Mouse (Mus musculus) layer of hippocampus, adult 2 months (tissue): ENCODE measurements at regions not wholly inside any gene's neighbourhood (a gene's known extent, or its start where the extent isn't known, plus 50 kb on each side); places are given as distances from the start of the nearest gene placed in this dataset.

ENCODE experiments used
- DNase-seq, 2 experiments: peaks; one replicate each; pipeline ENCODE4 v3.0.0; 2022; ENCODE audit warnings: low spot score in 2 of 2
- H3K27ac ChIP-seq: fragments of 200-600 bp; 2 replicates; pipeline ENCODE4 v1.8.1; 2022
- H3K4me3 ChIP-seq: fragments of 200-600 bp; 2 replicates; pipeline ENCODE4 v1.8.1; 2022; ENCODE audit warnings: mild to moderate bottlenecking
- CTCF ChIP-seq: fragments of 200-600 bp; conservative IDR thresholded peaks from 2 replicates; pipeline ENCODE4 v1.8.1; 2022; ENCODE audit warnings: antibody characterized with exemption, mild to moderate bottlenecking, moderate library complexity

- H3K4me3 ChIP-seq, result no peak overlapping the region
Measured at GRCm38 (mm10) chr17:51937707-51938106, 104.6 kb upstream of the Satb1 start.

GRCm38 (mm10) chr17:51936071-51936470 lies 103.0 kb upstream of the Satb1 start:
- DNase-seq, result no peak

More at GRCm38 (mm10) chr17:51937707-51938106, 104.6 kb upstream of the Satb1 start:
- TF ChIP-seq CTCF, result no peak
- H3K27ac ChIP-seq, result no peak overlapping the region
- no peak for DNase-seq

GRCm38 (mm10) chr17:51926392-51926791 lies 93.3 kb upstream of the Satb1 start:
- no peak overlapping the region for H3K27ac ChIP-seq
- no peak overlapping the region for H3K4me3 ChIP-seq
- TF ChIP-seq CTCF, result no peak
- DNase-seq, result no peak

More at GRCm38 (mm10) chr17:51936071-51936470, 103.0 kb upstream of the Satb1 start:
- TF ChIP-seq CTCF, result no peak
- Histone ChIP-seq H3K4me3 (no peak overlapping the region), H3K27ac (no peak overlapping the region)

DNA sequence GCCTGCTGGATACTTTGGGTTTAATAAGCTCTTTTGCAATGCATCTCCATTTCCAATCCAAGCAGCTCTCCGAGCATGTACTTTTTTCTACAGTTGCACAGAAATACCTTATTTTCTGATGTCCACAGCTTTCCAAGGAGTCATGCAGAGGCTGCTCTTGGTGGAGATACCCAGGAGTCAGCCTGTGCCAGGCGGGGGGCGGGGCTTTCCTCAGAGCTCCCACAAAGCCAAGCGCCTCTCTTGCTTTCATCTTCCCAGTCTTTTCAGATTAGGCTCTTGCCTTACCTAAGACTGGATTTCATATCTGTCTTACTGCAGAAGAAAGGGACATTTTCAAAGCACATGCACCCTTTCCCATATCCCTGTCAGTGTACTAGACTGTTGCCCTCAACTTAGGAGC lies 73.9 kb upstream of the Satb1 start:
- Histone ChIP-seq H3K4me3 (no peak overlapping the region), H3K27ac (no peak overlapping the region)
- TF ChIP-seq CTCF, result no peak
- no peak for DNase-seq

GRCm38 (mm10) chr17:51906418-51906817 lies 73.3 kb upstream of the Satb1 start:
- no peak for DNase-seq
- TF ChIP-seq CTCF, result no peak
- Histone ChIP-seq H3K4me3 (no peak overlapping the region), H3K27ac (no peak overlapping the region)

DNA sequence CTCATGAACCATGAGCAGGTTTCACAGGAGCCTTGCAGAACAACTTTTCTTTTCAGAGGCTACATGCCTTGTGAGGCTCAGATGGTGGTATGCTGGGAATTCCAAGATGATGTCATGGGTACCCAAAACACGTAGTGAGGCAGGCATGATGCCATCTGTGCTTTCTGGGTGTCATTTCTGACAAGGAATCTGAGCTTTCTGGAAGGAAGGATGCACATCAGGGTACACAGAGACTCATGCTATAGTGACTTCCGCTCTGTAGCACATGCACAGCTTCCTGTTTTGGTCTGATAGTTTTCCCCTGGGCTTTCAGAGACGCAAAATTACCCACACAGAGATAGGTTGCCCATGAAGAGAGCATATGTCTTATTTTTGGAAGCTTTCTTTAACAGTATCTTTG lies 70.8 kb upstream of the Satb1 start:
- no peak for DNase-seq
- no peak overlapping the region for H3K4me3 ChIP-seq
- no peak overlapping the region for H3K27ac ChIP-seq
- no peak for TF ChIP-seq CTCF

GRCm38 (mm10) chr17:51899376-51899775 lies 66.3 kb upstream of the Satb1 start:
- no peak overlapping the region for H3K27ac ChIP-seq
- no peak overlapping the region for H3K4me3 ChIP-seq
- DNase-seq, result no peak
- TF ChIP-seq CTCF, result no peak

- no peak for TF ChIP-seq CTCF
- no peak overlapping the region for H3K4me3 ChIP-seq
- no peak overlapping the region for H3K27ac ChIP-seq
- no peak for DNase-seq
Measured at GRCm38 (mm10) chr17:51896160-51896559, 63.1 kb upstream of the Satb1 start.

DNA sequence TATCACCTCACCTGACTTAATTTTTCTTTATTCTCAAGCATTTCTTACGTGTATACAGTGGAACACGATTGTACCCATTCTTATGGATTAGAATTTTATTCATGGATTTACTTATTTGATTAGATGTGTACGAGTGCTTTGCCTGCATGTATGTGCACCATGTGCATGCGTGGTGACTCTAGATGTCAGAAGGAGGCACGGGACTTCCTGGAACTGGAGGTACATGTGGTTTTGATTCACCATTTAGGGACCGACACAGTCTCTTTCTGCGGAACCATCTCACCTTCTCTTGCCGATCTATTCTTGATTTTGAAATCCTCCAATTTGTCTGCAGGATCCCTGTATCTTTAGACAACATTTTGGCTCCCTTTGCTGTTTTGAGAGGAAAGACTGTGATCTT lies 61.2 kb upstream of the Satb1 start:
- Histone ChIP-seq H3K27ac (no peak overlapping the region), H3K4me3 (no peak overlapping the region)
- DNase-seq, result no peak
- TF ChIP-seq CTCF, result no peak

DNA sequence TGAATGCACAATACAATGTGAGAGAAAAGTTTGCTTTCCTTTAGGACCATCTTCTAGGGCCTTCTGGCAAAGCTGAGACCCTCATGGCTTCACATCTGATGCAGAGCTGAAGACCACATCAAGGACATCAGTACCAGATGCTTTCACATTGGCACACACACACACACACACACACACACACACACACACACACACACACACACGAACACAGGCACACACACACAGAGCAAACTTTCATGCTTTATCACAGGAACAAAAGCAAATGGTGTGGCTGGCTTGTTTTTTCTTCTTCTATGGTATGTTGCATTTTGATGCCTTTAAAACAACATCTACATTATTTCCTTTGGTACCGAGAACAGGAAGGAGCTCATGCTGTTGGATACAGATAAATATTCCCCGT lies 59.8 kb upstream of the Satb1 start:
- Histone ChIP-seq H3K27ac (no peak overlapping the region), H3K4me3 (no peak overlapping the region)
- no peak for DNase-seq
- TF ChIP-seq CTCF, result no peak

GRCm38 (mm10) chr17:51892159-51892558 lies 59.1 kb upstream of the Satb1 start:
- no peak for TF ChIP-seq CTCF
- DNase-seq, result no peak
- Histone ChIP-seq H3K27ac (no peak overlapping the region), H3K4me3 (no peak overlapping the region)
